Mouse (Mus musculus): Measurements from ENCODE around the gene Bach2.

The Bach2 gene

GRCm38 (mm10) chr4:32302668-32303067 lies 64.1 kb downstream of the Bach2 start:
- no peak for DNase-seq

- DNase-seq, result peak; percentile 58
Observed at GRCm38 (mm10) chr4:32303076-32303475, 64.5 kb downstream of the Bach2 start.

- DNase-seq, result peak; percentile 95
Observed at GRCm38 (mm10) chr4:32303674-32304073, 65.1 kb downstream of the Bach2 start.

- DNase-seq, result no peak
Observed at GRCm38 (mm10) chr4:32304221-32304703, 65.7 kb downstream of the Bach2 start.

GRCm38 (mm10) chr4:32305036-32305615 lies 66.5 kb downstream of the Bach2 start:
- no peak for DNase-seq

GRCm38 (mm10) chr4:32305683-32306082 lies 67.1 kb downstream of the Bach2 start:
- DNase-seq, result no peak

GRCm38 (mm10) chr4:32306169-32306792 lies 67.7 kb downstream of the Bach2 start:
- no peak for DNase-seq

- DNase-seq, result no peak
Observed at GRCm38 (mm10) chr4:32307215-32307614, 68.6 kb downstream of the Bach2 start.

- no peak for DNase-seq
Observed at GRCm38 (mm10) chr4:32312171-32312946, 73.8 kb downstream of the Bach2 start.

- no peak for DNase-seq
Observed at GRCm38 (mm10) chr4:32314919-32315318, 76.3 kb downstream of the Bach2 start.

GRCm38 (mm10) chr4:32318608-32319007 lies 80.0 kb downstream of the Bach2 start:
- DNase-seq, result no peak

GRCm38 (mm10) chr4:32319327-32319726 lies 80.7 kb downstream of the Bach2 start:
- no peak for DNase-seq

- no peak for DNase-seq
Observed at GRCm38 (mm10) chr4:32320039-32320438, 81.4 kb downstream of the Bach2 start.

- DNase-seq, result no peak
Observed at GRCm38 (mm10) chr4:32324111-32324510, 85.5 kb downstream of the Bach2 start.

- no peak for DNase-seq
Observed at GRCm38 (mm10) chr4:32324967-32325366, 86.4 kb downstream of the Bach2 start.

GRCm38 (mm10) chr4:32325596-32325995 lies 87.0 kb downstream of the Bach2 start:
- DNase-seq, result no peak

- no peak for DNase-seq
Observed at GRCm38 (mm10) chr4:32326279-32326678, 87.7 kb downstream of the Bach2 start.

- DNase-seq, result no peak
Observed at GRCm38 (mm10) chr4:32326860-32327259, 88.3 kb downstream of the Bach2 start.

GRCm38 (mm10) chr4:32327626-32328025 lies 89.0 kb downstream of the Bach2 start:
- DNase-seq, result no peak

- no peak for DNase-seq
Observed at GRCm38 (mm10) chr4:32328561-32328960, 90.0 kb downstream of the Bach2 start.

GRCm38 (mm10) chr4:32330584-32331314 lies 92.1 kb downstream of the Bach2 start:
- no peak for DNase-seq

- DNase-seq, result no peak
Observed at GRCm38 (mm10) chr4:32332028-32332427, 93.4 kb downstream of the Bach2 start.

GRCm38 (mm10) chr4:32334131-32334530 lies 95.5 kb downstream of the Bach2 start:
- DNase-seq, result no peak

Measured in layer of hippocampus, adult 9-11 months (tissue).